Mouse (Mus musculus): ENCODE results near the gene Atg14. TPM values are rescaled to one million over a fixed set of nuclear protein-coding genes. Genes with fewer than 3 reads are reported as not detected.
A peak's percentile ranks its signal among the peaks of the same experiment; 100 is the strongest.

Gene Atg14
- polyA plus RNA-seq, 2 experiments = 11.3 to 15.5 TPM

DNA sequence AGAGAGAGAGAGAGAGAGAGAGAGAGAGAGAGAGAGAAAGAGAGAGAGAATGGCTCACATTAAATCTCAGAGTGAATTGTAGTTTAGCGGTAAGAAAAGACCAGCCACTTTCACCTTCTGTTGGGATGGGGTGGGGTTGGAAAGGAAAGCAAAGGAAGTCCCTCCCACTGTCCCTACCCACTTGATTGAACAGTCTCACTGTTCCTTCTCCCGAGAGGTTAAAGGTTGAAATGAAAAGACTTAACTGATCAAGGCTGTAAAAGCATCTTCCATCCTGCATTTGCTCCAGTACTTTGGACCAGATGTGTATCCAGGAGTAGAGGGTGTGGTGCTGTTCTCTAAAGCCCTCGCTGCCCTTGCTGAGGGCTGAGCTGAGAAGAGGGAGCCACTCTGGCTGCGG is 6.2 kb upstream of the Atg14 start:
- ATAC-seq (ENCODE audit: low FRiP score, low read depth) = no peak
- no peaks in the 10 kb centered on the region for H3K4me1 ChIP-seq (ENCODE audit: control insufficient read depth, insufficient read depth, low read length)
- H3K4me3 ChIP-seq (replicated peaks; ENCODE audit: low read length) = no peak overlapping the region
- H3K9ac ChIP-seq (ENCODE audit: low read depth, low read length, severe bottlenecking) = no peak overlapping the region
- no peak overlapping the region for H3K4me2 ChIP-seq (replicated peaks; ENCODE audit: low read depth, low read length, severe bottlenecking)
- no peaks in the 10 kb centered on the region for H3K36me3 ChIP-seq (ENCODE audit: control insufficient read depth, insufficient read depth, low read length)
- TF ChIP-seq POLR2A (IDR thresholded peaks at IDR 0.05; ENCODE audit: borderline replicate concordance, extremely low read depth, insufficient read depth, insufficient read length) = no peak
- no peak for DNase-seq (ENCODE audit: low spot score)
- H3K27ac ChIP-seq (replicated peaks; ENCODE audit: low read depth, low read length) = no peak overlapping the region
- no peaks in the 10 kb centered on the region for H3K9me3 ChIP-seq (ENCODE audit: control insufficient read depth, low read length)
- no peaks in the 10 kb centered on the region for H3K27me3 ChIP-seq (ENCODE audit: control insufficient read depth, insufficient read depth, low read length)
- WGBS = 62% methylated on average over 4 of the region's 4 CpGs

DNA sequence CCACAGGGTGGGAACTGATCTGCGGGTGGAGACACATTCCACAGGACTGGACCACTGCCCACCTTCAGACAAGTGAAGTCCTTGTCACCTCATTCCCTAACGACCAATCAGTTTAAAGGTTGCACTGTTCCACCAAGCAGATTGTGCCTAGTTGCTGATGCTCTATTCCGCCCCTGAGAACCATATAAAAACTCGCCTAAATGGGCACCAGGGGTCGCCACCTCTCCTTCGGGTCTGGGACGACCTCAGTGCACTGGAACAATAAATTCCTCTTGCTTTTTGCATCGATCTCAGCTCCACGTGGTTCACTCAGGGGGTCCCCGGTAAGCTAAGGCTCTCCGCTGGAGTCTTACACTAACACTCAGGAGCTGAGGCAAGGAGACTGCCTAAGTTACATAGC is 4.3 kb upstream of the Atg14 start:
- H3K36me3 ChIP-seq (ENCODE audit: control insufficient read depth, insufficient read depth, low read length) = no peaks in the 10 kb centered on the region
- no peaks in the 10 kb centered on the region for H3K27me3 ChIP-seq (ENCODE audit: control insufficient read depth, insufficient read depth, low read length)
- ATAC-seq (ENCODE audit: low FRiP score, low read depth) (no peak), DNase-seq (ENCODE audit: low spot score) (no peak)
- no peaks in the 10 kb centered on the region for H3K9me3 ChIP-seq (ENCODE audit: control insufficient read depth, low read length)
- WGBS = 65% methylated on average over 11 of the region's 11 CpGs
- H3K4me3 ChIP-seq (replicated peaks; ENCODE audit: low read length) = no peak overlapping the region
- no peak overlapping the region for H3K27ac ChIP-seq (replicated peaks; ENCODE audit: low read depth, low read length)
- H3K4me1 ChIP-seq (ENCODE audit: control insufficient read depth, insufficient read depth, low read length) = no peaks in the 10 kb centered on the region
- TF ChIP-seq POLR2A (IDR thresholded peaks at IDR 0.05; ENCODE audit: borderline replicate concordance, extremely low read depth, insufficient read depth, insufficient read length) = no peak
- no peak overlapping the region for H3K4me2 ChIP-seq (replicated peaks; ENCODE audit: low read depth, low read length, severe bottlenecking)
- no peak overlapping the region for H3K9ac ChIP-seq (ENCODE audit: low read depth, low read length, severe bottlenecking)

DNA sequence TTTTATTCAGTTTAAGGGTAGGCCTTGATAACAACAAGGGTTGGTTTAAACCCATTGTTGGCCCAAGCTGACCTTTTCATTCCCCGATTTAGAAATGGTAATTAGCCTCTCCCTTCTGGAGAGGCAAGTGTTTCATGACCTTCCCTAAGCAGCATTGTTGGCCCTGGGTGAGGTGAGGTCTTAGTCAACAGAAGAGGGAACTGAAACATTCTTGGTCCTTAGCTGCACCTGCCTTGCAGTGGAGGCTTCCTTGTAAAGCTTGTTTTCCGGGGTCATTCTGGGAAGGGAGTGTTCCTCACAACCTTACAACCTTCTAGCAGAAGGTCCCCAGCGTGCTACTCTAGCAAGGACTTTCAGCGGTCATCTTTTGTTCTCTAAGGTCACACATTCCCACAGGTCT is 2.3 kb upstream of the Atg14 start:
- H3K27ac ChIP-seq (replicated peaks; ENCODE audit: low read depth, low read length) = no peak overlapping the region
- WGBS = 82% methylated on average over 4 of the region's 4 CpGs
- no peak overlapping the region for H3K4me3 ChIP-seq (replicated peaks; ENCODE audit: low read length)
- no peak overlapping the region for H3K9ac ChIP-seq (ENCODE audit: low read depth, low read length, severe bottlenecking)
- ATAC-seq (ENCODE audit: low FRiP score, low read depth) = no peak
- H3K9me3 ChIP-seq (ENCODE audit: control insufficient read depth, low read length) = no peaks in the 10 kb centered on the region
- no peaks in the 10 kb centered on the region for H3K4me1 ChIP-seq (ENCODE audit: control insufficient read depth, insufficient read depth, low read length)
- no peak overlapping the region for H3K4me2 ChIP-seq (replicated peaks; ENCODE audit: low read depth, low read length, severe bottlenecking)
- H3K36me3 ChIP-seq (ENCODE audit: control insufficient read depth, insufficient read depth, low read length) = no peaks in the 10 kb centered on the region
- no peaks in the 10 kb centered on the region for H3K27me3 ChIP-seq (ENCODE audit: control insufficient read depth, insufficient read depth, low read length)
- no peak for TF ChIP-seq POLR2A (IDR thresholded peaks at IDR 0.05; ENCODE audit: borderline replicate concordance, extremely low read depth, insufficient read depth, insufficient read length)
- DNase-seq (ENCODE audit: low spot score) = no peak

DNA sequence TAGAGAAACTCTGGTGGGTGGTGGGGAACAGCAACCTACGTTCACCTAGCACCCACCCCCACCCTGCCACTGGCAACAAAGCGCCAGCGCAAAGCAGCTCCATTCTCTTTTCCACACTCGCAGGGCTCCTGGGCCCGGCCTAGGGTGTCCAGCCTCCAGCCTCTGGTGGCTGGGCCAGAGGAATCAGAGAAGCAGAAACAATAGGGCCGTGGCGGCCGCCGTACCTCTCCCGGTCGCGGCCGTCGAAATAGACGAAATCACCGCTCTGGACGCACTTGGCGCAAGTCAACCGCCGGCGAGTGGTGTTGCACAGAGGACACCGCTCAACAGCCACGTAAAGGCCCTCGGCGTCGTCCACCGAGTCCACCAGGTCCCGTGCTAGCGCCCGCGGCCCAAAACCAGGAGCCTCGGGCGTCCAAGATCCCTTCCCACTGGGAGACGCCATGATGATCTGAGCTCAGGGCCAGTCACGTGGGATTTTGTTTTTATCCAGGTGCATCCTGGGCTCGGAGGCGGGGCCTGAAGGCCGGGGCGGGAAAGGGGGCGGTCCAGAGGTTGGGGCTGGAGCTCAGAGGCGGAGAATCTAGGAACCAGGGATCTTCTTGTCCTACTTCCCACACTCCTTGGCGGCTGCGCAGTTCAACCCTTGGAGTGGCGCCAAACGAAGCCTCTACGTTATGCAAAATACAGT is 2.3 kb downstream of the Atg14 start:
- Histone ChIP-seq H3K4me2 (replicated peaks; ENCODE audit: low read depth, low read length, severe bottlenecking) (peak overlapping the region; percentile 70), H3K27ac (replicated peaks; ENCODE audit: low read depth, low read length) (no peak overlapping the region), H3K9ac (ENCODE audit: low read depth, low read length, severe bottlenecking) (peak overlapping the region; percentile 73), H3K27me3 (ENCODE audit: control insufficient read depth, insufficient read depth, low read length) (no peaks in the 10 kb centered on the region), H3K4me3 (replicated peaks; ENCODE audit: low read length) (peak overlapping the region; percentile 73), H3K9me3 (ENCODE audit: control insufficient read depth, low read length) (no peaks in the 10 kb centered on the region), H3K36me3 (ENCODE audit: control insufficient read depth, insufficient read depth, low read length) (0 out of 2 replicates have a peak, but pooled peaks cover 8% of the 10 kb centered on the region), H3K4me1 (ENCODE audit: control insufficient read depth, insufficient read depth, low read length) (peaks cover 4% of the 10 kb centered on the region)
- DNase-seq (ENCODE audit: low spot score) (peak; percentile 96), ATAC-seq (ENCODE audit: low FRiP score, low read depth) (peak; percentile 100)
- TF ChIP-seq POLR2A (IDR thresholded peaks at IDR 0.05; ENCODE audit: borderline replicate concordance, extremely low read depth, insufficient read depth, insufficient read length) = 0 out of 2 replicates have a peak, but pooled peaks have one; percentile 51
- under 1% methylated on average over 41 of the region's 46 CpGs for WGBS

DNA sequence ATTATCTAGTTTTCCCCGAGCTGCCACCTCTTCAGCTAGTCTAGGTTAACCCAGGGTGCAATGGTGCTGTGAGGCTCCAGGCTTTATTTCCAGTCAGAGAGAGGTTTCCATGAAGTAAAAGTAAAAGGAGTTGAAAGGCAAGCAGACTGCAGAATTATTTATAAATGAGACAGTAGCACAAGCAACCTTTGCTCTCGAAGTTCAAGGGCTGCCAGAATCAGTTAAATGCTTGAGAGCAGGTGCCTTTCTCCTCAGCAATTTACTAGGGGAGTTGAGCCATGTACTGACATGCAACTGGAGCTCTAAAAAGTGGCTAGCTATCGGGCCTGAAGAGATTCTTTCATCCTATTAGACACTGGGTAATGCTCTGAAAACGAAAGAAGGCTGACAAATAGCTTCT is 7.3 kb downstream of the Atg14 start:
- H3K27ac ChIP-seq (replicated peaks; ENCODE audit: low read depth, low read length) = no peak overlapping the region
- H3K27me3 ChIP-seq (ENCODE audit: control insufficient read depth, insufficient read depth, low read length) = no peaks in the 10 kb centered on the region
- no peak overlapping the region for H3K4me3 ChIP-seq (replicated peaks; ENCODE audit: low read length)
- DNase-seq (ENCODE audit: low spot score) (no peak), ATAC-seq (ENCODE audit: low FRiP score, low read depth) (no peak)
- no peak overlapping the region for H3K9ac ChIP-seq (ENCODE audit: low read depth, low read length, severe bottlenecking)
- H3K9me3 ChIP-seq (ENCODE audit: control insufficient read depth, low read length) = no peaks in the 10 kb centered on the region
- peaks cover 4% of the 10 kb centered on the region for H3K4me1 ChIP-seq (ENCODE audit: control insufficient read depth, insufficient read depth, low read length)
- WGBS = 83% methylated on average over 4 of the region's 4 CpGs
- no peak for TF ChIP-seq POLR2A (IDR thresholded peaks at IDR 0.05; ENCODE audit: borderline replicate concordance, extremely low read depth, insufficient read depth, insufficient read length)
- H3K36me3 ChIP-seq (ENCODE audit: control insufficient read depth, insufficient read depth, low read length) = peaks cover 18% of the 10 kb centered on the region
- H3K4me2 ChIP-seq (replicated peaks; ENCODE audit: low read depth, low read length, severe bottlenecking) = no peak overlapping the region

All from limb, embryonic 14.5 days (tissue).